Mouse (Mus musculus): ENCODE results near the gene Prkar1a.

The Prkar1a gene

DNA sequence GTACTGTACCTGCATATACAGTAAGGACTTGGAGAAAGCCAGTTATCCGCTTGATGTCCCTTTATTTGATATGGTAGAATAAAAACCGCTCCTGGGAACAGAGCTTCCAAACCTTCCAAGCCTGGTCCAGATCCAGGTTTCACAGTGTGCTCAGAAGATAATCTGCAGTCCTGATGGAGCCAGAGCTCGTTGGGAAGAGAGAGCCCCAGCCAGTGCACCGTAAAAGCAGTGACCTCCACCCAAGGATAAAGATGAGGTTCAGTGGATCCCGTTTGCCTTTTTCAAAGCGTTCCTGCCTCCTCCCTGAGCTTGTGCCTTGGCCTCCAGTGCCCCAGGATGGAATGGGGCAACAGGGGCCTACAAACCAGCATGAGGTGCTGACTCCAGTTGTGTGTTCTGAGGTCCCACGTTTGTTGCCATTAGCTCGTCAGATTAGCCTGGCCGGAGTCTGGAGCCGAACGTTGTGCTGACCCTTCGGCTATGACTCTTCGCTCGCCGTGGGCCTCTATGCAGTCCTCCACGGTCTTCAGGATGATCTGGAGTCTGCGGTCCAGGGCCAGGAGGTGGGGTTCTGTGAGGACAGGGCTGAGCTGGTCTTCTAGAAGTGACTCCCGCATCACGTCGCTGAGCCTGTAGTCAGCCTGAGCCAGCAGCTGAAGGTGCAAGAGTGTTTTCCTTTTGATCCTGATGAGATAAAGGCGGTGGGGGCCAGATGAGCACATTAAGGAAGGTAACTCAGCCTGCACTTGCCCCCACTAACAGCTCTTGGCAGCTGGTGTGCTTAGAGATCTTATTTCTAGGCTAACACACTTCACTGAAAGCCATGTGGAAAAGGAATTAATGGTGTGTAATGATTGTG lies 23.9 kb downstream of the Prkar1a start:
- no peak for DNase-seq (ENCODE audit: low spot score in 2 of 2)

DNA sequence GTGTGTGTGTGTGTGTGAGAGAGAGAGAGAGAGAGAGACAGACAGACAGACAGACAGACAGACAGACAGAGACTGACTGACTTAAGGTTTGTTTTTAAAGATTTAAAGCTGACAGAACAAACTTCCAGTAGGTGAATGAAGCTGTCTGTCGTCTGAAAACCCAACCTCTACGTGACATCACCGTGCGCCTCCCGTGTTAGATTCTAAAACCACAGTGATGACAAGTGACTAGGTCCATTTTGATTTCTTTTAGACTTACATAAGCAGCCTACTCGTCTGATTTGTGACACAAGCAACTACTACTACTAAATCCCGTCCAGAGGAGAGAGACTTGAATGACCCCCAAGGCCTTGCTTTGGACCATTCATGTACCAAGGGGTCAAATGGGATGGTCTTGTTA lies 24.5 kb downstream of the Prkar1a start:
- no peak for DNase-seq (ENCODE audit: low spot score in 2 of 2)

DNA sequence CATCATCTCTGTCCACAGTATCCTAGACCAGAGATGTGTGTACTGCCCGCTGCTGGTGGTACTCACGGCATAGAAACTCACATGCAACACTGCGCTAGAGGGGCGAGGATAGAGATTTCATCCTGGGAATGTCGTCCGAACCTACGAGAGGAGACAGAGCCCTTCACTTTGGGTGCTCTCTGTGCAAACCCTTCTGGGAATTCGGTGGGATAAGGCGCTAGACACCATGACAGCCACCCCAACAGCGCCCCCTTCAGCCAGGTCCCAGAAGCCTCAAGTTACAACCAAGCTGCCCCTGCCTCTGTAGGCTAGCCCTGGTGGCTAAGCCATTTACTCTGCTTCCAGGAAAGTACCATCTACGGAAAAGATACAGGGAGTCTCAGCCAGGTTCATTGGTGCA lies 25.3 kb downstream of the Prkar1a start:
- DNase-seq (ENCODE audit: low spot score in 2 of 2), result no peak

DNA sequence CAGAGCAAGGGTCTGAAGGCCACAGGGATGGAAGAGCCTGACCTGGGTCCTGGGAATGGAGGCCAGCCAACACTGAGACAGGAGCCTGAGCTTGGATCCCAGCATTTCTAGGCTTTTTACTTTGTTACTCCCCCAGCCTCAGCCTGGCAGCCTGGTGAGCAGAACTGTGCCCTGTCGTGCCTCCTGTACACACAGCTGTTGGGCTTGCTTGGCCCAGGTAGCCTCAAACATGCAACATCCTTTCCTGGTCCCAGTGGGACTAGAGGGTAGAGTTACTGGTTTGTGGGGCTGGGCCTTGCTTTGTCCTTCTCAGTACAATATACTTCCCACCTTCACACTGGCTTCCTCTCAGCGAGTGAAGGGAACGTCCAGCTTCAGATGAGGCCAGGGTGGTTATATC lies 26.0 kb downstream of the Prkar1a start:
- DNase-seq (ENCODE audit: low spot score in 2 of 2), result no peak

DNA sequence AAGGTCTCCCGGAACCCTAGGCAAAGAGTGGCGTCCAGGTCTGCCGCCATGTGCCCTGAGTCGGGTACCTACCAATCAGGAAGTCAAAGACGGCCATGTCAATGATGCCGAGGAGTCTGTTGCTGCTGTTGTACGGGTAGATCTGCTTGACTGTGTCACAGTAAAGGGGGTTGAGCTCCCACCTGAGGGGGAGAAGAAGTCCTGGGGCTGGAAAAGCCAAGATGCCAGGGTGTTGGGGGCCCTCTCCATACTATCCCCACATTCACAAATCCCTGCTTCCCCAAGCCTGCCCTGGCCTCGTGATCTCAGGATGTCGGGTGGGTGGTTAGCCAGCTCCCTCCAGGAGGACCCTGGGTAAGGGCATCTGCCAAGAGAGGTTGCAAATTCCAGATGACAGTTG lies 26.6 kb downstream of the Prkar1a start:
- no peak for DNase-seq (ENCODE audit: low spot score in 2 of 2)

- DNase-seq (ENCODE audit: low spot score in 2 of 2), result no peak
These were observed 27.6 kb downstream of the Prkar1a start for GRCm38 (mm10) chr11:109676621-109677373.

- no peak for DNase-seq (ENCODE audit: low spot score in 2 of 2)
These were observed 29.1 kb downstream of the Prkar1a start for GRCm38 (mm10) chr11:109678291-109678690.

- no peak for DNase-seq (ENCODE audit: low spot score in 2 of 2)
These were observed 31.7 kb downstream of the Prkar1a start for GRCm38 (mm10) chr11:109680934-109681333.

DNA sequence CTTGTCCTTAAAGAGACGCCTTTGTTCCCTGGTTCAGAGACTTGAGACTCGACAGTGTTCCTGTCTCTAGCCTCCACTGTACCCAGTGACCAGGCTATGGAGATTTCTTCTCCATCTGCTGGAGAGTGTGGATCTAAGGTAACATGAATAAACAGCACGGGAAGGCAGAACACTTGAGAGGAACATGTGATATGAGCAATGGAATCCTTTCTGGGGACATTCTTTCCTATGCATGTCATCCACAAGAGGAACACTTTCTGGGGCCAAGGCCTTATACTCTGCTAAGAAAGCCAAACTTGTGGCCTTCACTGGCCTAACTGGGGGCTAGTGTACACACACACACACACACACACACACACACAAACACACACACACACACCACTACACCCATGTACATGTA lies 32.4 kb downstream of the Prkar1a start:
- no peak for DNase-seq (ENCODE audit: low spot score in 2 of 2)

- DNase-seq (ENCODE audit: low spot score in 2 of 2), result no peak
These were observed 33.0 kb downstream of the Prkar1a start for GRCm38 (mm10) chr11:109682221-109682620.

DNA sequence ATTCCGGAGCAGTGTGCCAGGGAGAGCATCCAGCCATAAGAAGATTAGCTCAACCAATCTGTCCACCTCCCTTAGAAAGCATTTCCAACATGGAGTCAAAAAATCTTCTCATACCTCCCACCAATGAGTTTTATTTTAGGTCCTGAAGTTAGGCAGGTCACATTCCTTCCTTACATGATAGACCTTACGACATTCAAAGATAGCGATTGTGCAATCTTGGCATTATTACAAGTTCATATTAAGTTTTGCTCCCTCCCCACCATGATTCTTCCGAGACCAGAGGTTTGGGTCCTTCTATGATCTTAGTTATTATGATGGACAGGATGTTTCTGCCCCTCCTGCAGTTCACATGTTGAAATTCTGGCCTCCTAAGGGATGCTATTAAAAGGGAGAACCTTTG lies 40.3 kb downstream of the Prkar1a start:
- DNase-seq (ENCODE audit: low spot score in 2 of 2), result no peak

DNA sequence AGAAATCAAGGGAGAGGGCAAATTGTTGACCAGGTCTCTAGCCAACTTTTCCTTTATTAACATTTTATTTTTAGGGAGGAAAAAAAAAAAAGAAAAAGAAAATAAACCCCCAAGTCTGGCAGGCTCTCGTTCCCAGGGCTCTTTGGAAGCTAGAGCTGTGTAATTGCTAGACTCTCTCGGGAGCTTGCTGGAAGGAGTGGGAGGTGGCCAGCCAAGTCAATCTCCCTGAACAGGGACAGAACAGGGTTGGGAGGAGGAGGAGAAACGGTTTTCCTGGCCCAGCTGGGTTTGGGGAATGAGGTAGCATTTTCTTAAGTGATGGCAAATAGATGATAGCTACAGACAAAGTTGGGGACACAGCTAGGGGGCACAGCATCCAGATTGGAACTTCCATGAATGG lies 43.5 kb downstream of the Prkar1a start:
- no peak for DNase-seq (ENCODE audit: low spot score in 2 of 2)

- DNase-seq (ENCODE audit: low spot score in 2 of 2), result no peak
These were observed 47.3 kb downstream of the Prkar1a start for GRCm38 (mm10) chr11:109696519-109696918.

GRCm38 (mm10) chr11:109697089-109697643 lies 48.0 kb downstream of the Prkar1a start:
- no peak for DNase-seq (ENCODE audit: low spot score in 2 of 2)

- DNase-seq (ENCODE audit: low spot score in 2 of 2), result no peak
These were observed 49.5 kb downstream of the Prkar1a start for GRCm38 (mm10) chr11:109698740-109699139.

DNA sequence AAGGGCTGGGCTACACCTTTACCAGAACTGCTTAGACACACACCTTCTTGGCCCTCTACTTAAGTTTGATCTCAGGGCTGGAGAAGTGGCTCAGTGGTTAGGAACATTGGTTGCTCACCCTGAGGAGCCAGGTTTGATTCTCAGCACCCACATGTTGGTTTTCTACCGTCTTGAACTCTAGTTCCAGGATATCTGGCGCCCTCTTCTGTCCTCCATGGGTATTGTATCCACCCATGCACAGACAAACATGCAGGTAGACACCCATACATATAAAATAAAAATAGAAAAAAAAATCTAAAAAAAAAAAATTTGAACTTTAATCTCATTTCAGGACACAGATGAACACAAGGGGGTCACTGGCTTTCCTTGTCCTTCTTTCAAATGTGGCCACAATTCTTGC lies 50.6 kb downstream of the Prkar1a start:
- no peak for DNase-seq (ENCODE audit: low spot score in 2 of 2)

DNA sequence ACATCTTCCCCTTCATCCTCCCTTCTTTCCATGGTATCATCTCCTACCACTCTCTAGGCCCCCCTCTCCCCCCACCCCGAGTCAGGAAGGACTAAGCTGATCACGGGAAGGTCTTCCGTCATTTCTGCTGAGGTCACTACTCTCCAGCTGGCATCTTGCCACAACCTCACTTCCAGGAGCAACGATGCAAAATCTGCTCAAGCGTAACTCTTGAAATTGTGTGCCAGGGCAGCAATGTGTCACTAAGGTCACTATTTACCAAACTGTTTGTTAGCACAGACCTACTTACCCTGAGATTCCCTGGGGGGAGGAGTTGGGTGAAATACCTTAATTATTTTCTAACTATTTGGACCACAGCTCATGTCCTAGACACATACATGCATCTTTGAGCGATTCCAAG lies 51.6 kb downstream of the Prkar1a start:
- no peak for DNase-seq (ENCODE audit: low spot score in 2 of 2)

- no peak for DNase-seq (ENCODE audit: low spot score in 2 of 2)
These were observed 53.0 kb downstream of the Prkar1a start for GRCm38 (mm10) chr11:109702031-109702815.

DNA sequence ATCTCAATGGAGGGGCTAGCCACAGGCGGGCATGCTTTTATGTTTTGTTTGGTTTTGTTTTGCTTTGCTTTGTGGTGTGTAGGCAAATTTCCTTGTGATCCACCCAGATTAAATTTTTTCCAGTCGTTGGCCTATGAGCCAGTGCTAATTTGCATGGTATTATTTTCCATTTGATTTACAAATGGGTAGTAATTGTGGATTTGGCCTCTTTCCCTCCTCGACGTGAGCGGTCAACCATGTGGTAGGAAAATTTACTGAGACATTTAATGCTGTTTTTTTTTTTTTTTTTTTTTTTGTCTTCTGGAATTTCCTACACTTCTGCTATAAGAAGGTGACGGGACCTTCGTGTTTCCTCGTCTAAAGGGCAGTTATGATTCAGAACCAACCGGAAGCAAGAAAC lies 54.6 kb downstream of the Prkar1a start:
- no peak for DNase-seq (ENCODE audit: low spot score in 2 of 2)

DNA sequence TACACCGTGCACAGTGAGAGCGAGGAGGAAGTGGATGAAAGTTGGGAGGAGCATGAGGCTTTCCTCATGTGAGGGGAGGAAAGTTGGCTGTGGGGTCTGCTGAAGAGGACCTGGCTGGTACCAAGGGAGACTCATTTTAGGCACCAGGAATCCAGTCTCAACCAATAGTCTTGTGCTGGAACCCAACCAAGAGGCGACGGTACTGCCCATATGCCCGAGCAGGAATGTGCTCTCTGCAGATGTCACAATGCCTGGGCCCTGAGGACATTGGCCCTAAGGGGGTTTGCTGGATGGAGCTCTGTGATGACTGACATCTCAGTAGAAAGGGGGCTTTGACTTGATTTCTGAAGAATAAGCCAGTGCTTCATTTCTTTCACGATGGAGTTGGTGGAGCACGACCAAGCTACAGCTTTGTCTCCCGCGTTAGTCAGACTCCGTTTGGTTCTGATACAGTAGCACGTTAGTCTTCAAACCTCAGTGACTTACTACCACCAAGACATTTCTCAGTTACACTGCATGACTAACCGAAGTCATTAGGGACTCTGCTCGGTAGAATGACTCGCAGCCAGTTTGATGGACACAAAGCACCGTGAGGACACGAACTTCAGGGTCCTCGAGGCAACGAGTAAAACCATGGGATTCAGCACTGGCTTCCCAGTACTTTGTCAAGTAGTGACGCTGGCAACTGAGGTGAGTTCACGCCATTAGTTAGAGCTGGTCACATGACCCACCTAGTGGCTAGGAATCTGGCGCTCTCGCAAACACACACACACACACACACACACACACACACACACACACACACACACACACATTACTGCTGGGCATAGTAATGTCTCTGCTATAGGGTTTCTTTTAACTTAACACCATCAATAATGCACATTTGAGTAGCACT lies 55.4 kb downstream of the Prkar1a start:
- no peak for DNase-seq (ENCODE audit: low spot score in 2 of 2)

Data from natural killer cell, adult 2 months (primary cell).